Mouse (Mus musculus): ENCODE measurements around the gene A4galt. TPM values are rescaled to one million over a fixed set of nuclear protein-coding genes. Genes with fewer than 3 reads are reported as not detected.

The A4galt gene
- total and polyA plus RNA-seq, 3 experiments, result not detected

GRCm38 (mm10) chr15:83299450-83299849 lies 47.9 kb upstream of the A4galt start:
- Histone ChIP-seq H3K9me3 (replicated peaks; ENCODE audit: insufficient read depth, low read length) (no peaks in the 10 kb centered on the region), H3K27ac (ENCODE audit: control insufficient read depth, low read depth, low read length) (no peak overlapping the region), H3K9ac (ENCODE audit: control insufficient read depth, low read depth, low read length, poor library complexity, severe bottlenecking) (no peak overlapping the region), H3K27me3 (ENCODE audit: control insufficient read depth in 1 of 2, insufficient read depth in 2 of 2, low read length in 2 of 2) (no peaks in the 10 kb centered on the region), H3K79me2 (ENCODE audit: control insufficient read depth, insufficient read depth, low read length, poor library complexity) (no peaks in the 10 kb centered on the region), H3K36me3 (ENCODE audit: control insufficient read depth in 1 of 2, insufficient read depth in 2 of 2, low read length in 2 of 2) (no peaks in the 10 kb centered on the region; a peak in 1 of 4 replicates), H3K4me1 (ENCODE audit: control insufficient read depth in 1 of 2, insufficient read depth in 2 of 2, low read length in 2 of 2) (no peaks in the 10 kb centered on the region; a peak in 1 of 4 replicates), H3K4me3 (ENCODE audit: control insufficient read depth in 1 of 2, insufficient read depth in 1 of 2, low read depth in 2 of 2, low read length in 2 of 2) (no peak overlapping the region)
- TF ChIP-seq ZKSCAN1 (IDR thresholded peaks at IDR 0.05; ENCODE audit: low read depth, low read length), result no peak
- TF ChIP-seq NELFE (IDR thresholded peaks at IDR 0.05; ENCODE audit: low read depth, low read length), result no peak
- no peak for TF ChIP-seq BHLHE40 (IDR thresholded peaks at IDR 0.05; ENCODE audit: borderline replicate concordance, low read depth, low read length)
- no peak for TF ChIP-seq ZC3H11A (IDR thresholded peaks at IDR 0.05; ENCODE audit: low read depth, low read length)
- no peak for DNase-seq (ENCODE audit: low read depth, low spot score)

- no peaks in the 10 kb centered on the region; a peak in 1 of 4 replicates for H3K36me3 ChIP-seq (ENCODE audit: control insufficient read depth in 1 of 2, insufficient read depth in 2 of 2, low read length in 2 of 2)
Measured at GRCm38 (mm10) chr15:83298810-83299209, 47.2 kb upstream of the A4galt start.

GRCm38 (mm10) chr15:83298313-83298712 lies 46.7 kb upstream of the A4galt start:
- H3K4me3 ChIP-seq (ENCODE audit: control insufficient read depth in 1 of 2, insufficient read depth in 1 of 2, low read depth in 2 of 2, low read length in 2 of 2), result no peak overlapping the region
- H3K9me3 ChIP-seq (replicated peaks; ENCODE audit: insufficient read depth, low read length), result no peaks in the 10 kb centered on the region
- H3K4me1 ChIP-seq (ENCODE audit: control insufficient read depth in 1 of 2, insufficient read depth in 2 of 2, low read length in 2 of 2), result peaks cover 0 to 4% of the 10 kb centered on the region in 2 experiments; a peak in 2 of 4 replicates
- peaks cover 0 to 1% of the 10 kb centered on the region in 2 experiments; a peak in 2 of 4 replicates for H3K36me3 ChIP-seq (ENCODE audit: control insufficient read depth in 1 of 2, insufficient read depth in 2 of 2, low read length in 2 of 2)
- H3K27me3 ChIP-seq (ENCODE audit: control insufficient read depth in 1 of 2, insufficient read depth in 2 of 2, low read length in 2 of 2), result no peaks in the 10 kb centered on the region
- H3K9ac ChIP-seq (ENCODE audit: control insufficient read depth, low read depth, low read length, poor library complexity, severe bottlenecking), result no peak overlapping the region
- no peaks in the 10 kb centered on the region for H3K79me2 ChIP-seq (ENCODE audit: control insufficient read depth, insufficient read depth, low read length, poor library complexity)
- peak; percentile 32 for DNase-seq (ENCODE audit: low read depth, low spot score)
- no peak overlapping the region for H3K27ac ChIP-seq (ENCODE audit: control insufficient read depth, low read depth, low read length)
- TF ChIP-seq GATA1 (IDR thresholded peaks at IDR 0.05; ENCODE audit: low read depth, low read length), result no peak
- TF ChIP-seq ZNF384 (IDR thresholded peaks at IDR 0.05; ENCODE audit: low read depth, low read length), result no peak
- no peak for TF ChIP-seq CHD2 (IDR thresholded peaks at IDR 0.05; ENCODE audit: low read length)
- no peak for TF ChIP-seq ETS1 (IDR thresholded peaks at IDR 0.05; ENCODE audit: low read depth, low read length)
- no peak for TF ChIP-seq POLR2AphosphoS2 (IDR thresholded peaks at IDR 0.05; ENCODE audit: low read length)
- no peak for TF ChIP-seq MAFK (IDR thresholded peaks at IDR 0.05; ENCODE audit: borderline replicate concordance, low read depth, low read length)
- TF ChIP-seq TCF12 (IDR thresholded peaks at IDR 0.05; ENCODE audit: low read depth, low read length), result no peak
- no peak for TF ChIP-seq MYB (IDR thresholded peaks at IDR 0.05; ENCODE audit: low read depth, low read length)
- no peak for TF ChIP-seq ELF1 (IDR thresholded peaks at IDR 0.05; ENCODE audit: low read depth, low read length)
- TF ChIP-seq SMC3 (IDR thresholded peaks at IDR 0.05; ENCODE audit: low read depth, low read length), result peak; percentile 74
- TF ChIP-seq MAZ (IDR thresholded peaks at IDR 0.05; ENCODE audit: low read depth, low read length), result no peak
- no peak for TF ChIP-seq E2F4 (IDR thresholded peaks at IDR 0.05; ENCODE audit: borderline replicate concordance, low read depth, low read length)
- no peak for TF ChIP-seq HCFC1 (IDR thresholded peaks at IDR 0.05; ENCODE audit: low read depth, low read length)
- TF ChIP-seq BHLHE40 (IDR thresholded peaks at IDR 0.05; ENCODE audit: borderline replicate concordance, low read depth, low read length), result no peak
- no peak for TF ChIP-seq MXI1 (IDR thresholded peaks at IDR 0.05; ENCODE audit: low read depth, low read length)
- TF ChIP-seq KAT2A (conservative IDR thresholded peaks at IDR 0.05; ENCODE audit: low read depth, low read length), result no peak
- TF ChIP-seq ZMIZ1 (IDR thresholded peaks at IDR 0.05; ENCODE audit: low read depth, low read length), result no peak
- peak; percentile 59 for TF ChIP-seq ZC3H11A (IDR thresholded peaks at IDR 0.05; ENCODE audit: low read depth, low read length)
- no peak for TF ChIP-seq ZKSCAN1 (IDR thresholded peaks at IDR 0.05; ENCODE audit: low read depth, low read length)
- no peak for TF ChIP-seq RCOR1 (IDR thresholded peaks at IDR 0.05; ENCODE audit: low read depth, low read length)
- TF ChIP-seq JUND (IDR thresholded peaks at IDR 0.05; ENCODE audit: low read depth, low read length), result no peak
- no peak for TF ChIP-seq TBP (IDR thresholded peaks at IDR 0.05; ENCODE audit: low read depth, low read length)
- peak; percentile 47 to 61 (median 51) for TF ChIP-seq CTCF (IDR thresholded peaks at IDR 0.05 in 2 of 3, conservative IDR thresholded peaks at IDR 0.05 in 1 of 3; ENCODE audit: control insufficient read depth in 1 of 3, insufficient read depth in 1 of 3, low read depth in 2 of 3, low read length in 3 of 3, poor library complexity in 1 of 3, severe bottlenecking in 1 of 3)

More at GRCm38 (mm10) chr15:83298810-83299209, 47.2 kb upstream of the A4galt start:
- H3K27me3 ChIP-seq (ENCODE audit: control insufficient read depth in 1 of 2, insufficient read depth in 2 of 2, low read length in 2 of 2), result no peaks in the 10 kb centered on the region
- no peaks in the 10 kb centered on the region for H3K79me2 ChIP-seq (ENCODE audit: control insufficient read depth, insufficient read depth, low read length, poor library complexity)
- TF ChIP-seq GATA1 (IDR thresholded peaks at IDR 0.05; ENCODE audit: low read depth, low read length) (no peak), ZC3H11A (IDR thresholded peaks at IDR 0.05; ENCODE audit: low read depth, low read length) (no peak), POLR2A (IDR thresholded peaks at IDR 0.05; ENCODE audit: control insufficient read depth in 1 of 2, insufficient read depth in 1 of 2, low read depth in 1 of 2, low read length in 2 of 2, poor library complexity in 1 of 2) (no peak), RAD21 (IDR thresholded peaks at IDR 0.05; ENCODE audit: low read depth, low read length) (peak; percentile 16; the same call in 1 of the 2 replicates), KAT2A (conservative IDR thresholded peaks at IDR 0.05; ENCODE audit: low read depth, low read length) (no peak), CTCF (IDR thresholded peaks at IDR 0.05 in 2 of 3, conservative IDR thresholded peaks at IDR 0.05 in 1 of 3; ENCODE audit: control insufficient read depth in 1 of 3, insufficient read depth in 1 of 3, low read depth in 2 of 3, low read length in 3 of 3, poor library complexity in 1 of 3, severe bottlenecking in 1 of 3) (peak in 2 of 3 experiments; percentile 6 to 54; a peak in 2 of 6 replicates), SMC3 (IDR thresholded peaks at IDR 0.05; ENCODE audit: low read depth, low read length) (peak; percentile 41)
- no peaks in the 10 kb centered on the region for H3K9me3 ChIP-seq (replicated peaks; ENCODE audit: insufficient read depth, low read length)
- no peak for DNase-seq (ENCODE audit: low read depth, low spot score)
- H3K4me1 ChIP-seq (ENCODE audit: control insufficient read depth in 1 of 2, insufficient read depth in 2 of 2, low read length in 2 of 2), result no peaks in the 10 kb centered on the region; a peak in 1 of 4 replicates
- no peak overlapping the region for H3K4me3 ChIP-seq (ENCODE audit: control insufficient read depth in 1 of 2, insufficient read depth in 1 of 2, low read depth in 2 of 2, low read length in 2 of 2)
- H3K9ac ChIP-seq (ENCODE audit: control insufficient read depth, low read depth, low read length, poor library complexity, severe bottlenecking), result no peak overlapping the region
- H3K27ac ChIP-seq (ENCODE audit: control insufficient read depth, low read depth, low read length), result no peak overlapping the region

Measured in MEL (cell line).